Mouse (Mus musculus) MEL (cell line): ENCODE data around the gene Zg16. TPM values are rescaled to one million over a fixed set of nuclear protein-coding genes. Genes with fewer than 3 reads are reported as not detected.
A peak's percentile ranks its signal among the peaks of the same experiment; 100 is the strongest.

ENCODE experiments used
- DNase-seq: peaks from one replicate; pipeline ENCODE4 v3.0.0; 2011; ENCODE audit warnings: low read depth, low spot score
- H3K27ac ChIP-seq: 2 replicates; pipeline ENCODE4 v1.5.1; 2012; ENCODE audit warnings: low read depth, mild to moderate bottlenecking, control low read depth, low read length, moderate library complexity; ENCODE audit not compliant: control insufficient read depth
- H3K27me3 ChIP-seq, 2 experiments: fragments of 150-350 bp in 1 of 2; sonication (generic) in 1 of 2; 2 replicates each; pipeline ENCODE4 v1.6.1; 2012; ENCODE audit warnings: low read length in 2 of 2, mild to moderate bottlenecking in 2 of 2, improper control_type of control experiment in 1 of 2, moderate library complexity in 1 of 2; ENCODE audit not compliant: insufficient read depth in 2 of 2, control insufficient read depth in 1 of 2
- H3K36me3 ChIP-seq, 2 experiments: 2 replicates each; pipeline ENCODE4 v1.6.1; 2012 to 2014; ENCODE audit warnings: low read length in 2 of 2, improper control_type of control experiment in 1 of 2, inconsistent platforms in 1 of 2, mild to moderate bottlenecking in 1 of 2; ENCODE audit not compliant: insufficient read depth in 2 of 2, control insufficient read depth in 1 of 2
- H3K4me1 ChIP-seq, 2 experiments: fragments of 150-350 bp in 1 of 2; sonication (generic) in 1 of 2; 2 replicates each; pipeline ENCODE4 v1.6.1; 2012; ENCODE audit warnings: low read length in 2 of 2, improper control_type of control experiment in 1 of 2, mild to moderate bottlenecking in 1 of 2; ENCODE audit not compliant: insufficient read depth in 2 of 2, control insufficient read depth in 1 of 2
- H3K4me3 ChIP-seq, 2 experiments: fragments of 150-350 bp in 1 of 2; sonication (generic) in 1 of 2; 2 replicates each; pipeline ENCODE4 v1.5.1; 2012; ENCODE audit warnings: low read depth in 2 of 2, low read length in 2 of 2, mild to moderate bottlenecking in 2 of 2, moderate library complexity in 2 of 2, control low read depth in 1 of 2, improper control_type of control experiment in 1 of 2; ENCODE audit not compliant: control insufficient read depth in 1 of 2, insufficient read depth in 1 of 2
- H3K79me2 ChIP-seq: 2 replicates; pipeline ENCODE4 v1.6.1; 2012; ENCODE audit warnings: mild to moderate bottlenecking, low read length, moderate library complexity; ENCODE audit not compliant: control insufficient read depth, poor library complexity, insufficient read depth
- H3K9ac ChIP-seq: 2 replicates; pipeline ENCODE4 v1.6.1; 2012; ENCODE audit warnings: low read depth, mild to moderate bottlenecking, control low read depth, low read length, moderate library complexity; ENCODE audit not compliant: control insufficient read depth, poor library complexity, severe bottlenecking
- H3K9me3 ChIP-seq: fragments of 150-350 bp; sonication (generic); replicated peaks from 2 replicates; pipeline ENCODE4 v1.6.1; 2012; ENCODE audit warnings: mild to moderate bottlenecking, low read length, improper control_type of control experiment, moderate library complexity; ENCODE audit not compliant: insufficient read depth
- CHD2 ChIP-seq: IDR thresholded peaks from 2 replicates; pipeline ENCODE4 v1.6.1; 2011; ENCODE audit warnings: low read length, improper control_type of control experiment
- CTCF ChIP-seq, 3 experiments: IDR thresholded peaks in 2 of 3; conservative IDR thresholded peaks in 1 of 3; 2 replicates each; pipeline ENCODE4 v1.5.1; 2011 to 2012; ENCODE audit warnings: low read length in 3 of 3, low read depth in 2 of 3, mild to moderate bottlenecking in 2 of 3, improper control_type of control experiment in 1 of 3, inconsistent platforms in 1 of 3, mixed read lengths in 1 of 3, moderate library complexity in 1 of 3; ENCODE audit not compliant: control insufficient read depth in 1 of 3, insufficient read depth in 1 of 3, poor library complexity in 1 of 3, severe bottlenecking in 1 of 3
- E2F4 ChIP-seq: IDR thresholded peaks from 2 replicates; pipeline ENCODE4 v1.6.1; 2011; ENCODE audit warnings: low read depth, low read length, improper control_type of control experiment, borderline replicate concordance
- GABPA ChIP-seq: IDR thresholded peaks from 2 replicates; pipeline ENCODE4 v1.6.1; 2012; ENCODE audit warnings: low read depth, mild to moderate bottlenecking, inconsistent platforms, low read length, improper control_type of control experiment, moderate library complexity
- JUND ChIP-seq: IDR thresholded peaks from 2 replicates; pipeline ENCODE4 v1.6.1; 2011; ENCODE audit warnings: low read depth, mild to moderate bottlenecking, improper control_type of control experiment, low read length
- KAT2A ChIP-seq: conservative IDR thresholded peaks from 2 replicates; pipeline ENCODE4 v1.6.1; 2012; ENCODE audit warnings: low read depth, low read length, improper control_type of control experiment, inconsistent platforms
- MYC ChIP-seq: IDR thresholded peaks from 2 replicates; pipeline ENCODE4 v1.6.1; 2011; ENCODE audit warnings: low read depth, mild to moderate bottlenecking, low read length, improper control_type of control experiment, moderate library complexity
- POLR2A ChIP-seq, 2 experiments: IDR thresholded peaks; 2 replicates each; pipeline ENCODE4 v1.6.1; 2011 to 2012; ENCODE audit warnings: low read length in 2 of 2, mild to moderate bottlenecking in 2 of 2, control low read depth in 1 of 2, improper control_type of control experiment in 1 of 2, low read depth in 1 of 2, moderate library complexity in 1 of 2; ENCODE audit not compliant: control insufficient read depth in 1 of 2, insufficient read depth in 1 of 2, poor library complexity in 1 of 2
- POLR2AphosphoS2 ChIP-seq: IDR thresholded peaks from 2 replicates; pipeline ENCODE4 v1.6.1; 2011; ENCODE audit warnings: low read length, improper control_type of control experiment
- RAD21 ChIP-seq: IDR thresholded peaks from 2 replicates; pipeline ENCODE4 v1.6.1; 2011; ENCODE audit warnings: mild to moderate bottlenecking, low read depth, low read length, improper control_type of control experiment
- SMC3 ChIP-seq: IDR thresholded peaks from 2 replicates; pipeline ENCODE4 v1.6.1; 2011; ENCODE audit warnings: low read depth, low read length, improper control_type of control experiment
- TBP ChIP-seq: IDR thresholded peaks from 2 replicates; pipeline ENCODE4 v1.8.0; 2011; ENCODE audit warnings: low read depth, low read length, improper control_type of control experiment
- TCF12 ChIP-seq: IDR thresholded peaks from 2 replicates; pipeline ENCODE4 v1.6.1; 2014; ENCODE audit warnings: low read depth, mild to moderate bottlenecking, inconsistent platforms, low read length, improper control_type of control experiment, moderate library complexity
- ZC3H11A ChIP-seq: IDR thresholded peaks from 2 replicates; pipeline ENCODE4 v1.6.1; 2012; ENCODE audit warnings: low read depth, mild to moderate bottlenecking, inconsistent platforms, low read length, improper control_type of control experiment
- ZKSCAN1 ChIP-seq: IDR thresholded peaks from 2 replicates; pipeline ENCODE4 v1.6.1; 2012; ENCODE audit warnings: low read depth, mild to moderate bottlenecking, inconsistent platforms, low read length, improper control_type of control experiment, moderate library complexity
- ZMIZ1 ChIP-seq: IDR thresholded peaks from 2 replicates; pipeline ENCODE4 v1.6.1; 2012; ENCODE audit warnings: low read depth, mild to moderate bottlenecking, inconsistent platforms, low read length, improper control_type of control experiment, moderate library complexity
- ZNF384 ChIP-seq: IDR thresholded peaks from 2 replicates; pipeline ENCODE4 v1.6.1; 2012; ENCODE audit warnings: low read depth, mild to moderate bottlenecking, inconsistent platforms, low read length, improper control_type of control experiment
- polyA plus RNA-seq, 2 experiments: library from polyadenylated mRNA; stranded (reverse) in 1 of 2; unstranded in 1 of 2; fragments of >175 nt in 1 of 2; fragments of >200 nt in 1 of 2; gene quantifications; 2 replicates each; pipeline versions ENCODE4 v1.2.1 to v1.2.4; 2012; ENCODE audit warnings: low replicate concordance in 2 of 2, low read depth in 1 of 2; ENCODE audit not compliant: insufficient read length in 2 of 2, insufficient read depth in 1 of 2, missing spikeins in 1 of 2
- total RNA-seq: library from RNA; depleted of rRNA; stranded (reverse); fragments of 300-350 nt; gene quantifications from 2 replicates; pipeline ENCODE4 v1.2.3, GENCODE M21; 2012

The Zg16 gene
- total and polyA plus RNA-seq, 3 experiments = 50.4 to 89.3 TPM; not detected in 1

GRCm38 (mm10) chr7:127080045-127080444 lies 7.1 kb downstream of the Zg16 start (continued):
- no peak for TF ChIP-seq RAD21

DNA sequence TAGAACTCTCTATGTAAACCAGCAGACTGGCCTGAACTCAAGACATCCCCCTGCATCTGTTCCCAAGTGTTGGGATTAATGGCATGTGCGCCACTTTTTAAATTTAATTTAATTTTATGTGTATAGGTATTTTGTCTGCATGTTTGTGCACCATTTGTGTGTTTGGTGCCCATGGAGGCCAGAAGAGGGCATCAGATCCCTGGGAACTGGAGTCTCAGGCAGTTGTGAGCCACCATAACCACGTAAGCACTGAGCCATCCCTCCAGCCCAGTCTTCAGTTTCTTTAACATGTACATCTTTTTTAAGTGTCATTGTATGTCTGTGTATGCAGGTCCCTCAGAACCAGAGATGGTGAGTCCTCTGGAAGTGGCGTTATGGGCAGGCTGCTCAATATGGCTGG lies 9.4 kb downstream of the Zg16 start:
- H3K9me3 ChIP-seq = no peaks in the 10 kb centered on the region
- no peaks in the 10 kb centered on the region for H3K27me3 ChIP-seq
- no peak overlapping the region for H3K27ac ChIP-seq
- peaks cover 2 to 10% of the 10 kb centered on the region in 2 experiments for H3K36me3 ChIP-seq
- peak; percentile 56 for TF ChIP-seq SMC3
- TF ChIP-seq KAT2A = no peak
- TF ChIP-seq ZKSCAN1 = no peak
- TF ChIP-seq RAD21 = peak; percentile 44
- peak; percentile 7 to 54 (median 48); a peak in 4 of 6 replicates for TF ChIP-seq CTCF (IDR thresholded peaks at IDR 0.05 in 2 of 3, conservative IDR thresholded peaks at IDR 0.05 in 1 of 3; ENCODE audit: control insufficient read depth in 1 of 3, insufficient read depth in 1 of 3, low read depth in 2 of 3, low read length in 3 of 3, poor library complexity in 1 of 3, severe bottlenecking in 1 of 3)
- TF ChIP-seq TBP = no peak
- peak; percentile 49 for TF ChIP-seq ZC3H11A
- TF ChIP-seq TCF12 = no peak
- no peak for TF ChIP-seq CHD2
- no peak for TF ChIP-seq GABPA
- no peak for TF ChIP-seq ZNF384
- TF ChIP-seq POLR2AphosphoS2 = no peak
- no peak for TF ChIP-seq ZMIZ1
- TF ChIP-seq E2F4 = no peak
- TF ChIP-seq, all 39 proteins: peak for 4
- no peak overlapping the region for H3K9ac ChIP-seq
- H3K79me2 ChIP-seq = no peaks in the 10 kb centered on the region
- DNase-seq = peak; percentile 42
- no peak overlapping the region for H3K4me3 ChIP-seq
- peaks cover 4 to 13% of the 10 kb centered on the region in 2 experiments for H3K4me1 ChIP-seq

DNA sequence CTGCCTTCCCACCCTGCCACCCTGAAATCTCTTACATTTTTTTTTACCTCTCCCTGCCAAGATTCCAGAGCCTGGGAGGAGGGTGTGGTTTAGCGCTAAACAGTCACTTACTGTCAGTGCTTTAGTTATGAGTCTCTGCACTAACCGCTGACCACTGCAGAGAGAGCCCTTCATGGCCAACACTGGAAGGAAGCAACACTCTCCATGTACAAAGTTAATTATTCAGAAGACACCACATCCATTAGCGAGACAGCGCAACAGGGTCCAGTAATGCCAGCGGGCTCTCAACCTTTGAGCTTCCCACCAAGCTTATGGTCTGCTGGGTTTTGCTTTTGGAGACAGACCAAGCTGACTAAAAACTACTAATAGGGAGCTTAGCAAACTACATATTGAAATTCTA lies 10.9 kb downstream of the Zg16 start:
- no peaks in the 10 kb centered on the region for H3K79me2 ChIP-seq
- H3K9me3 ChIP-seq = no peaks in the 10 kb centered on the region
- TF ChIP-seq JUND (no peak), MYC (no peak), E2F4 (no peak), POLR2A (IDR thresholded peaks at IDR 0.05; ENCODE audit: control insufficient read depth in 1 of 2, insufficient read depth in 1 of 2, low read depth in 1 of 2, low read length in 2 of 2, poor library complexity in 1 of 2) (no peak)
- no peak overlapping the region for H3K27ac ChIP-seq
- no peak overlapping the region for H3K4me3 ChIP-seq
- H3K36me3 ChIP-seq = peaks cover 0 to 2% of the 10 kb centered on the region in 2 experiments; a peak in 2 of 4 replicates
- H3K9ac ChIP-seq = no peak overlapping the region
- H3K27me3 ChIP-seq = no peaks in the 10 kb centered on the region
- no peak for DNase-seq
- H3K4me1 ChIP-seq = peaks cover 0 to 5% of the 10 kb centered on the region in 2 experiments; a peak in 1 of 4 replicates
